ENCODE assay signal across 21 mouse cellular contexts in genomic region chr9:109028919-109029318, GRCm38 (mm10). TPM values are rescaled to one million over a fixed set of nuclear protein-coding genes. Genes with fewer than 3 reads are reported as not detected.
A peak's percentile ranks its signal among the peaks of the same experiment; 100 is the strongest.
DNase-seq lines count a peak whose midpoint lies in the region; ATAC-seq and TF ChIP-seq lines count a peak whose summit lies in the region.
"Had no signal": no experiment of that assay in that cellular context is flagged by ENCODE, and none has a peak within 500 bp of the region (broad histone marks: within the 10 kb centered on the region; RNA-seq: fewer than 3 reads in every experiment).

No protein-coding gene starts in this region.

- TF ChIP-seq EP300 in liver, postnatal 0 days (IDR thresholded peaks at IDR 0.05; ENCODE audit: low read depth), result no peak

- no peak for TF ChIP-seq CTCF in gastrocnemius, adult 2 months (IDR thresholded peaks at IDR 0.05)
- TF ChIP-seq CTCF in liver, postnatal 0 days (IDR thresholded peaks at IDR 0.05; ENCODE audit: low read depth), result no peak

- ATAC-seq in intestine, embryonic 15.5 days, result peak; percentile 77; the same call in 1 of the 2 replicates
- peak; percentile 45; the same call in 1 of the 2 replicates for ATAC-seq in stomach, embryonic 16.5 days (ENCODE audit: insufficient read depth, low FRiP score)
- no peak for ATAC-seq in liver, postnatal 0 days
- ATAC-seq: forebrain, embryonic 16.5 days; hindbrain, embryonic 16.5 days; inflammation-experienced regulatory T-cells, adult 6 months had no signal

- peak overlapping the region; percentile 38; the same call in 1 of the 2 replicates for H3K27ac ChIP-seq in gastrocnemius, adult 2 months
- H3K27ac ChIP-seq in intestine, embryonic 15.5 days, result no peak overlapping the region
- H3K27ac ChIP-seq in stomach, embryonic 16.5 days (ENCODE audit: low read length), result no peak overlapping the region
- no peak overlapping the region for H3K27ac ChIP-seq in liver, postnatal 0 days (ENCODE audit: low read depth)
- H3K27ac ChIP-seq: embryonic facial prominence, embryonic 13.5 days; forebrain, embryonic 12.5 days had no signal

- H3K9ac ChIP-seq in intestine, embryonic 15.5 days, result no peak overlapping the region
- no peak overlapping the region for H3K9ac ChIP-seq in stomach, embryonic 16.5 days (ENCODE audit: low read length)
- H3K9ac ChIP-seq in liver, postnatal 0 days (replicated peaks), result no peak overlapping the region
- H3K9ac ChIP-seq: embryonic facial prominence, embryonic 13.5 days; forebrain, embryonic 12.5 days had no signal

- no peak for DNase-seq in gastrocnemius, adult 2 months
- no peak for DNase-seq in gastrocnemius, postnatal 36 days
- DNase-seq in heart, postnatal 4 days, result peak; percentile 5
- no peak for DNase-seq in heart, postnatal 36 days
- DNase-seq in liver, postnatal 0 days, result no peak
- DNase-seq: adrenal gland, postnatal 10 days; cerebellum, adult 11 months; cerebellum, adult 8-10 months; cerebellum, postnatal 14 days; embryo, embryonic 11 days; heart, postnatal 10 days had no signal

- 68% methylated on average over 5 of the region's 5 CpGs for WGBS in intestine, embryonic 15.5 days
- WGBS in stomach, embryonic 16.5 days, result 75% methylated on average over 5 of the region's 5 CpGs
- WGBS in liver, postnatal 0 days (ENCODE audit: insufficient replicate concordance), result 68% methylated on average over 5 of the region's 5 CpGs

- no peaks in the 10 kb centered on the region; the same call in 1 of the 2 replicates for H3K36me3 ChIP-seq in intestine, embryonic 15.5 days
- H3K36me3 ChIP-seq in stomach, embryonic 16.5 days (ENCODE audit: control insufficient read depth, insufficient read depth, low read length), result no peaks in the 10 kb centered on the region
- 0 out of 2 replicates have a peak, but pooled peaks cover 3% of the 10 kb centered on the region for H3K36me3 ChIP-seq in liver, postnatal 0 days (replicated peaks; ENCODE audit: insufficient read depth, low read length)

- intact Hi-C loops in gastrocnemius, adult 2 months (cut with DNase I), result no loop called here
- intact Hi-C loops in gastrocnemius, postnatal 36 days (cut with DNase I), result no loop called here
- intact Hi-C loops in heart, postnatal 36 days (cut with DNase I), result no loop called here

- no peak overlapping the region for H3K4me3 ChIP-seq in gastrocnemius, adult 2 months
- no peak overlapping the region for H3K4me3 ChIP-seq in intestine, embryonic 15.5 days (replicated peaks)
- H3K4me3 ChIP-seq in stomach, embryonic 16.5 days (replicated peaks; ENCODE audit: low read length), result no peak overlapping the region
- no peak overlapping the region for H3K4me3 ChIP-seq in liver, postnatal 0 days (ENCODE audit: low read depth, low read length)
- H3K4me3 ChIP-seq: embryonic facial prominence, embryonic 13.5 days; forebrain, embryonic 12.5 days had no signal

- no peaks in the 10 kb centered on the region for H3K27me3 ChIP-seq in intestine, embryonic 15.5 days (replicated peaks)
- no peaks in the 10 kb centered on the region for H3K27me3 ChIP-seq in stomach, embryonic 16.5 days (ENCODE audit: control insufficient read depth, insufficient read depth, low read length)
- H3K27me3 ChIP-seq in liver, postnatal 0 days (ENCODE audit: insufficient read depth, low read length), result no peaks in the 10 kb centered on the region
- H3K27me3 ChIP-seq: embryonic facial prominence, embryonic 13.5 days; forebrain, embryonic 12.5 days had no signal

- H3K4me2 ChIP-seq in intestine, embryonic 15.5 days (replicated peaks), result no peak overlapping the region
- H3K4me2 ChIP-seq in stomach, embryonic 16.5 days (ENCODE audit: low read depth, low read length), result no peak overlapping the region
- no peak overlapping the region for H3K4me2 ChIP-seq in liver, postnatal 0 days (ENCODE audit: low read depth, low read length)
- H3K4me2 ChIP-seq: embryonic facial prominence, embryonic 13.5 days; forebrain, embryonic 12.5 days had no signal

- no peaks in the 10 kb centered on the region for H3K4me1 ChIP-seq in intestine, embryonic 15.5 days (replicated peaks)
- H3K4me1 ChIP-seq in stomach, embryonic 16.5 days (ENCODE audit: control insufficient read depth, insufficient read depth, low read length), result no peaks in the 10 kb centered on the region
- H3K4me1 ChIP-seq in liver, postnatal 0 days (ENCODE audit: insufficient read depth), result no peaks in the 10 kb centered on the region
- H3K4me1 ChIP-seq: embryonic facial prominence, embryonic 13.5 days; forebrain, embryonic 12.5 days had no signal

- no peaks in the 10 kb centered on the region for H3K9me3 ChIP-seq in intestine, embryonic 15.5 days
- H3K9me3 ChIP-seq in stomach, embryonic 16.5 days (replicated peaks; ENCODE audit: control insufficient read depth, low read length), result no peaks in the 10 kb centered on the region
- no peaks in the 10 kb centered on the region for H3K9me3 ChIP-seq in liver, postnatal 0 days (ENCODE audit: low read length)
- H3K9me3 ChIP-seq: embryonic facial prominence, embryonic 13.5 days; forebrain, embryonic 12.5 days had no signal

RNA-seq across cellular contexts. Expression of gene Shisa5, which starts 9.4 kb away (rescaled TPM):
- 10 to 100 TPM; 15.9 to 17.0 TPM for total RNA-seq in gastrocnemius, adult 2 months (2021)
- 10 to 100 TPM; 11.9 to 13.4 TPM for total RNA-seq in gastrocnemius, postnatal 36 days (2021)
- 10 to 100 TPM; 48.2 to 50.4 TPM for total RNA-seq in heart, postnatal 4 days (2021)
- 10 to 100 TPM; 36.1 to 51.4 TPM for total RNA-seq in heart, postnatal 36 days (2021)
- polyA plus RNA-seq in intestine, embryonic 15.5 days (2015; fragmentation: Nextera tagmentation; extraction: Ambion mirVana), result 112 and 121 TPM in 2 replicates
- polyA plus RNA-seq in stomach, embryonic 16.5 days (2015; fragmentation: Nextera tagmentation; extraction: Ambion mirVana), result 132 and 161 TPM in 2 replicates
- polyA plus RNA-seq in liver, postnatal 0 days (2015; fragmentation: Nextera tagmentation; extraction: Ambion mirVana), result 34.1 and 35.0 TPM in 2 replicates

RNA-seq across cellular contexts. Expression of gene Trex1, which starts 30.6 kb away (rescaled TPM):
- total RNA-seq in gastrocnemius, adult 2 months (2021), result 10 to 100 TPM; 13.2 TPM
- total RNA-seq in gastrocnemius, postnatal 36 days (2021), result 10 to 100 TPM; 11.6 to 11.8 TPM
- total RNA-seq in heart, postnatal 4 days (2021), result 1 to 10 TPM; 9.1 to 9.3 TPM
- total RNA-seq in heart, postnatal 36 days (2021), result 10 to 100 TPM; 14.0 to 14.7 TPM
- polyA plus RNA-seq in intestine, embryonic 15.5 days (2015; fragmentation: Nextera tagmentation; extraction: Ambion mirVana), result 12.5 and 13.4 TPM in 2 replicates
- 13.7 and 15.7 TPM in 2 replicates for polyA plus RNA-seq in stomach, embryonic 16.5 days (2015; fragmentation: Nextera tagmentation; extraction: Ambion mirVana)
- 13.3 and 14.3 TPM in 2 replicates for polyA plus RNA-seq in liver, postnatal 0 days (2015; fragmentation: Nextera tagmentation; extraction: Ambion mirVana)

RNA-seq across cellular contexts. Expression of gene Pfkfb4, which starts 37.3 kb away (rescaled TPM):
- 10 to 100 TPM; 26.4 to 58.3 TPM for total RNA-seq in gastrocnemius, adult 2 months (2021)
- 10 to 100 TPM; 37.3 to 46.3 TPM for total RNA-seq in gastrocnemius, postnatal 36 days (2021)
- total RNA-seq in heart, postnatal 4 days (2021), result 1 to 10 TPM; 3.4 TPM
- total RNA-seq in heart, postnatal 36 days (2021), result 1 to 10 TPM; 2.3 to 2.4 TPM
- 11.5 and 17.0 TPM in 2 replicates for polyA plus RNA-seq in intestine, embryonic 15.5 days (2015; fragmentation: Nextera tagmentation; extraction: Ambion mirVana)
- polyA plus RNA-seq in stomach, embryonic 16.5 days (2015; fragmentation: Nextera tagmentation; extraction: Ambion mirVana), result 10.2 and 11.2 TPM in 2 replicates
- 3.1 and 3.8 TPM in 2 replicates for polyA plus RNA-seq in liver, postnatal 0 days (2015; fragmentation: Nextera tagmentation; extraction: Ambion mirVana)

RNA-seq across cellular contexts. Expression of gene Ucn2, which starts 43.1 kb away (rescaled TPM):
- 1 to 10 TPM in 1 of 2 experiments, under 1 TPM in 1; 0.47 to 1.1 TPM for total RNA-seq in gastrocnemius, adult 2 months (2021)
- total RNA-seq in gastrocnemius, postnatal 36 days (2021), result under 1 TPM; 0.23 to 0.67 TPM
- total RNA-seq in heart, postnatal 4 days (2021), result not detected
- total RNA-seq in heart, postnatal 36 days (2021), result not detected
- not detected in 2 replicates for polyA plus RNA-seq in intestine, embryonic 15.5 days (2015; fragmentation: Nextera tagmentation; extraction: Ambion mirVana)
- 0.31 and 0.40 TPM in 2 replicates for polyA plus RNA-seq in stomach, embryonic 16.5 days (2015; fragmentation: Nextera tagmentation; extraction: Ambion mirVana)
- polyA plus RNA-seq in liver, postnatal 0 days (2015; fragmentation: Nextera tagmentation; extraction: Ambion mirVana), result not detected in 2 replicates
- total RNA-seq: common myeloid progenitor, adult 5-6 weeks; heart, postnatal 10 days had no signal
- polyA plus RNA-seq: forebrain, embryonic 12.5 days; forebrain, embryonic 16.5 days; heart, embryonic 14.5 days; hindbrain, embryonic 11.5 days; hindbrain, embryonic 16.5 days; inflammation-experienced regulatory T-cells, adult 6 months had no signal

RNA-seq across cellular contexts. Expression of gene Atrip, which starts 45.0 kb away (rescaled TPM):
- total RNA-seq in gastrocnemius, adult 2 months (2021), result 1 to 10 TPM; 8.0 to 8.5 TPM
- 1 to 10 TPM; 7.8 to 8.3 TPM for total RNA-seq in gastrocnemius, postnatal 36 days (2021)
- total RNA-seq in heart, postnatal 4 days (2021), result 10 to 100 TPM; 10.4 to 11.1 TPM
- total RNA-seq in heart, postnatal 36 days (2021), result 1 to 10 TPM; 8.0 to 8.2 TPM
- polyA plus RNA-seq in intestine, embryonic 15.5 days (2015; fragmentation: Nextera tagmentation; extraction: Ambion mirVana), result 21.3 and 22.4 TPM in 2 replicates
- polyA plus RNA-seq in stomach, embryonic 16.5 days (2015; fragmentation: Nextera tagmentation; extraction: Ambion mirVana), result 23.1 and 23.4 TPM in 2 replicates
- polyA plus RNA-seq in liver, postnatal 0 days (2015; fragmentation: Nextera tagmentation; extraction: Ambion mirVana), result 6.1 and 6.7 TPM in 2 replicates

Comparison
In these comparisons a context has a peak if more than half of its experiments do, and no peak if none do; other contexts are left out.
1. RNA of gene Pfkfb4, which starts 37.3 kb away (total RNA-seq): 26.4 to 58.3 TPM in gastrocnemius, adult 2 months and 37.3 to 46.3 TPM in gastrocnemius, postnatal 36 days; 3.4 TPM in heart, postnatal 4 days and 2.3 to 2.4 TPM in heart, postnatal 36 days; every median in the first group is over 4 times any median in the second.